23 mouse cellular contexts compared by ENCODE assay signal in the genomic region with DNA sequence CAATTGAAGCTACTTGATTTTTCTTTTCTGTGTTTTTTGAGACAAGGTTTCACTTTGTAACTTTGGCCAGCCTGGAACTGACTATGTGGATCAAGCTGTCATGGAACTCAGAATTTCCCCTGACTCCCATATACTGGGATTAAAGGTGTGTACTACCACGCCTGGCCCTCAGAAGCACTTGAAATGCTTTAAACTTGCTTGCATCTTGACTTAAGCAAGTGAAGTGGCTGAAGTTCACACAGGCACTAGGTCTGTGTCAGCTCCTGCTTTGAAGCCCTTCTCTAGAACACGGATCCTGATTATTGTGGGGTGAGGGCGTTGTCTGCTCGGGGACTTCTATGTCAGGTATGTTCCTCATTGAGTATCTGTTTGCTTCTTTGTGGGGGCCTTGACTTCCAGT. TPM values are rescaled to one million over a fixed set of nuclear protein-coding genes. Genes with fewer than 3 reads are reported as not detected.
DNase-seq lines count a peak whose midpoint lies in the region; ATAC-seq and TF ChIP-seq lines count a peak whose summit lies in the region.
"Had no signal": no experiment of that assay in that cellular context is flagged by ENCODE, and none has a peak within 500 bp of the region (broad histone marks: within the 10 kb centered on the region; RNA-seq: fewer than 3 reads in every experiment).

No protein-coding gene starts in this region.

- 58% methylated on average over 4 of the region's 4 CpGs for WGBS in lung, embryonic 14.5 days
- WGBS in lung, embryonic 16.5 days = 55% methylated on average over 4 of the region's 4 CpGs
- 63% methylated on average over 4 of the region's 4 CpGs for WGBS in macrophage (ENCODE audit: missing documents)
- WGBS in hindbrain, postnatal 0 days = 89% methylated on average over 4 of the region's 4 CpGs

- peak; percentile 60 for ATAC-seq in lung, embryonic 14.5 days (ENCODE audit: insufficient read depth)
- ATAC-seq in lung, embryonic 16.5 days (ENCODE audit: low read depth) = peak; percentile 89
- ATAC-seq in hindbrain, postnatal 0 days = no peak
- ATAC-seq: inflammation-experienced regulatory T-cells, adult 6 months; midbrain, embryonic 13.5 days had no signal

- peaks cover 100% of the 10 kb centered on the region for H3K79me2 ChIP-seq in macrophage (ENCODE audit: inconsistent target)

- DNase-seq in lung, embryonic 14.5 days = peak; percentile 48
- no peak for DNase-seq in lung, postnatal 14 days
- DNase-seq in B cell, adult 2 months = peak; percentile 43 to 45
- no peak for DNase-seq in hindbrain, postnatal 0 days (ENCODE audit: low spot score)
- no peak for DNase-seq in gastrocnemius, postnatal 25 days
- DNase-seq: adrenal gland, postnatal 10 days; cerebellum, adult 2 months; cerebellum, postnatal 25 days; kidney, adult 2 months; liver had no signal

- no peak overlapping the region for H3K4me2 ChIP-seq in lung, embryonic 14.5 days
- no peak overlapping the region for H3K4me2 ChIP-seq in lung, embryonic 16.5 days (ENCODE audit: low read depth, low read length)
- no peak overlapping the region for H3K4me2 ChIP-seq in hindbrain, postnatal 0 days (ENCODE audit: low read depth, low read length)
- H3K4me2 ChIP-seq: embryonic facial prominence, embryonic 12.5 days; forebrain, embryonic 12.5 days; hindbrain, embryonic 13.5 days; liver, embryonic 15.5 days; midbrain, embryonic 13.5 days; stomach, embryonic 15.5 days had no signal

- 0 out of 2 replicates have a peak overlapping the region, but pooled peaks have one; percentile 16 for H3K27ac ChIP-seq in lung, embryonic 14.5 days (ENCODE audit: low read depth)
- H3K27ac ChIP-seq in lung, embryonic 16.5 days (ENCODE audit: low read length) = peak overlapping the region; percentile 72
- peak overlapping the region; percentile 95 for H3K27ac ChIP-seq in macrophage
- no peak overlapping the region for H3K27ac ChIP-seq in hindbrain, postnatal 0 days
- H3K27ac ChIP-seq: embryonic facial prominence, embryonic 12.5 days; forebrain, embryonic 12.5 days; hindbrain, embryonic 13.5 days; kidney, postnatal 0 days; limb, embryonic 10.5 days; liver, embryonic 15.5 days; midbrain, embryonic 13.5 days; stomach, embryonic 15.5 days had no signal

- no peak overlapping the region for H3K4me3 ChIP-seq in lung, embryonic 14.5 days (ENCODE audit: low read depth, low read length)
- H3K4me3 ChIP-seq in lung, embryonic 16.5 days (ENCODE audit: low read length) = no peak overlapping the region
- H3K4me3 ChIP-seq in macrophage (ENCODE audit: inconsistent target) = no peak overlapping the region
- no peak overlapping the region for H3K4me3 ChIP-seq in hindbrain, postnatal 0 days (ENCODE audit: low read length)
- H3K4me3 ChIP-seq: embryonic facial prominence, embryonic 12.5 days; erythroblast, embryonic 14.5 days; forebrain, embryonic 12.5 days; hindbrain, embryonic 13.5 days; limb, embryonic 10.5 days; liver, embryonic 15.5 days; megakaryocyte, embryonic 14.5 days; midbrain, embryonic 13.5 days; stomach, embryonic 15.5 days had no signal

- H3K36me3 ChIP-seq in lung, embryonic 14.5 days (ENCODE audit: insufficient read depth) = no peaks in the 10 kb centered on the region
- H3K36me3 ChIP-seq in lung, embryonic 16.5 days (ENCODE audit: control insufficient read depth, insufficient read depth, low read length) = no peaks in the 10 kb centered on the region
- peaks cover 1% of the 10 kb centered on the region; the same call in 1 of the 2 replicates for H3K36me3 ChIP-seq in macrophage (ENCODE audit: inconsistent target)
- H3K36me3 ChIP-seq in hindbrain, postnatal 0 days (ENCODE audit: insufficient read depth, low read length) = no peaks in the 10 kb centered on the region
- H3K36me3 ChIP-seq: embryonic facial prominence, embryonic 12.5 days; forebrain, embryonic 12.5 days; hindbrain, embryonic 13.5 days; limb, embryonic 10.5 days; liver, embryonic 15.5 days; midbrain, embryonic 13.5 days; stomach, embryonic 15.5 days had no signal

- 0 out of 2 replicates have a peak, but pooled peaks cover 3% of the 10 kb centered on the region for H3K27me3 ChIP-seq in lung, embryonic 14.5 days (ENCODE audit: insufficient read depth, low read length)
- H3K27me3 ChIP-seq in lung, embryonic 16.5 days (ENCODE audit: control insufficient read depth, insufficient read depth, low read depth, low read length) = no peaks in the 10 kb centered on the region
- H3K27me3 ChIP-seq in hindbrain, postnatal 0 days (ENCODE audit: insufficient read depth, low read length) = 0 out of 2 replicates have a peak, but pooled peaks cover 4% of the 10 kb centered on the region
- H3K27me3 ChIP-seq: embryonic facial prominence, embryonic 12.5 days; forebrain, embryonic 12.5 days; hindbrain, embryonic 13.5 days; megakaryocyte, embryonic 14.5 days; stomach, embryonic 15.5 days had no signal

- no peak overlapping the region for H3K9ac ChIP-seq in lung, embryonic 14.5 days
- H3K9ac ChIP-seq in lung, embryonic 16.5 days (ENCODE audit: low read length) = no peak overlapping the region
- no peak overlapping the region for H3K9ac ChIP-seq in hindbrain, postnatal 0 days (replicated peaks; ENCODE audit: low read length)
- H3K9ac ChIP-seq: embryonic facial prominence, embryonic 12.5 days; forebrain, embryonic 12.5 days; hindbrain, embryonic 13.5 days; liver, embryonic 15.5 days; midbrain, embryonic 13.5 days; stomach, embryonic 15.5 days had no signal

- TF ChIP-seq CTCF in lung, embryonic 14.5 days (IDR thresholded peaks at IDR 0.05; ENCODE audit: low read depth) = no peak
- no peak for TF ChIP-seq CTCF in hindbrain, postnatal 0 days (IDR thresholded peaks at IDR 0.05; ENCODE audit: low read depth)

- H3K4me1 ChIP-seq in lung, embryonic 14.5 days (ENCODE audit: insufficient read depth) = 0 out of 2 replicates have a peak, but pooled peaks cover 6% of the 10 kb centered on the region
- H3K4me1 ChIP-seq in lung, embryonic 16.5 days (replicated peaks; ENCODE audit: control insufficient read depth, insufficient read depth, low read length) = peaks cover 5% of the 10 kb centered on the region; the same call in 1 of the 2 replicates
- H3K4me1 ChIP-seq in hindbrain, postnatal 0 days (ENCODE audit: insufficient read depth, low read length) = no peaks in the 10 kb centered on the region
- H3K4me1 ChIP-seq: embryonic facial prominence, embryonic 12.5 days; stomach, embryonic 15.5 days had no signal

- no peaks in the 10 kb centered on the region for H3K9me3 ChIP-seq in lung, embryonic 14.5 days (ENCODE audit: low read depth, low read length)
- H3K9me3 ChIP-seq in lung, embryonic 16.5 days (ENCODE audit: control insufficient read depth, low read length) = no peaks in the 10 kb centered on the region
- no peaks in the 10 kb centered on the region for H3K9me3 ChIP-seq in hindbrain, postnatal 0 days (ENCODE audit: low read length)
- H3K9me3 ChIP-seq: embryonic facial prominence, embryonic 12.5 days; forebrain, embryonic 12.5 days; hindbrain, embryonic 13.5 days; limb, embryonic 10.5 days; liver, embryonic 15.5 days; megakaryocyte, embryonic 14.5 days; midbrain, embryonic 13.5 days; stomach, embryonic 15.5 days had no signal

RNA-seq across cellular contexts. Expression of a gene that starts 30.5 kb away (rescaled TPM):
- polyA plus RNA-seq in lung, embryonic 14.5 days (2014; fragmentation: Nextera tagmentation; extraction: Ambion mirVana) = 7.1 and 7.7 TPM in 2 replicates
- polyA plus RNA-seq in lung, embryonic 16.5 days (2015; fragmentation: Nextera tagmentation; extraction: Ambion mirVana) = 8.3 and 8.4 TPM in 2 replicates
- total RNA-seq in macrophage (2018; cell fraction: chromatin; rRNA removed) = 100 to 1,000 TPM; 203 to 938 (median 276) TPM
- 100 to 1,000 TPM in 8 of 26 experiments, 10 to 100 TPM in 18; 80.4 to 132 (median 93.2) TPM for total RNA-seq in macrophage (2018; cell fraction: cytosol; rRNA removed)
- total RNA-seq in macrophage (2018; cell fraction: nucleus; rRNA removed) = 100 to 1,000 TPM; 134 to 711 (median 191) TPM
- polyA plus RNA-seq in macrophage (2018) = 46.6 to 51.5 TPM (median 46.7 TPM) in 3 replicates
- 4.0 and 4.1 TPM in 2 replicates for total RNA-seq in hindbrain, postnatal 0 days (2014; rRNA removed)
- 1.3 and 2.6 TPM in 2 replicates for polyA plus RNA-seq in hindbrain, postnatal 0 days (2015; fragmentation: Nextera tagmentation; extraction: Ambion mirVana)
- total RNA-seq in gastrocnemius, postnatal 25 days (2021) = 10 to 100 TPM; 28.2 to 32.7 TPM

Comparison
In these comparisons a context has a peak if more than half of its experiments do, and no peak if none do; other contexts are left out.
1. DNase-seq: peak in lung, embryonic 14.5 days (single experiment) and B cell, adult 2 months (2 of 2); none in lung, postnatal 14 days (single experiment), hindbrain, postnatal 0 days (single experiment) and gastrocnemius, postnatal 25 days (single experiment).